Mouse (Mus musculus) intestine, embryonic 14.5 days (tissue): ENCODE results near the gene Hoxd12. TPM values are rescaled to one million over a fixed set of nuclear protein-coding genes. Genes with fewer than 3 reads are reported as not detected.

Experiments used
- ATAC-seq: fragments of 200-750 bp; cut with Nextera tagmentation; replicated peaks from 2 replicates; pipeline ENCODE4 v1.8.0; 2017; ENCODE audit warnings: low read depth, moderate number of reproducible peaks, moderate TSS enrichment, moderate library complexity; ENCODE audit not compliant: low FRiP score, low TSS enrichment
- DNase-seq: peaks from one replicate; pipeline ENCODE4 v3.0.0-alpha.2; 2018; ENCODE audit warnings: low spot score
- H3K27ac ChIP-seq: fragments of 300-500 bp; sonication (generic); 2 replicates; pipeline ENCODE4 v1.5.1; 2014; ENCODE audit warnings: low read depth, mild to moderate bottlenecking, control low read depth
- H3K27me3 ChIP-seq: fragments of 300-500 bp; sonication (generic); replicated peaks from 2 replicates; pipeline ENCODE4 v1.6.1; 2014; ENCODE audit warnings: low read length, control low read depth; ENCODE audit not compliant: control insufficient read depth, insufficient read depth
- H3K36me3 ChIP-seq: fragments of 300-500 bp; sonication (generic); 2 replicates; pipeline ENCODE4 v1.6.1; 2014; ENCODE audit warnings: low read length, control low read depth; ENCODE audit not compliant: control insufficient read depth, insufficient read depth
- H3K4me1 ChIP-seq: fragments of 300-500 bp; sonication (generic); replicated peaks from 2 replicates; pipeline ENCODE4 v1.6.1; 2014; ENCODE audit warnings: low read length, control low read depth, mixed read lengths; ENCODE audit not compliant: control insufficient read depth, insufficient read depth
- H3K4me2 ChIP-seq: fragments of 300-500 bp; sonication (generic); 2 replicates; pipeline ENCODE4 v1.6.1; 2014; ENCODE audit warnings: low read length
- H3K4me3 ChIP-seq: fragments of 300-500 bp; sonication (generic); 2 replicates; pipeline ENCODE4 v1.5.1; 2014; ENCODE audit warnings: low read depth, low read length, control low read depth, mixed read lengths
- H3K9ac ChIP-seq: fragments of 300-500 bp; sonication (generic); 2 replicates; pipeline ENCODE4 v1.6.1; 2014; ENCODE audit warnings: mild to moderate bottlenecking, low read length
- H3K9me3 ChIP-seq: fragments of 300-500 bp; sonication (generic); 2 replicates; pipeline ENCODE4 v1.6.1; 2016; ENCODE audit warnings: low read length, control low read depth; ENCODE audit not compliant: control insufficient read depth
- WGBS: fragments of 180-500 bp; shearing (Covaris S2); extraction: QIAGEN DNeasy Blood & Tissue Kit; methylation state at CpG from one replicate; pipeline ENCODE4 v1.1.7; 2014; 5-methylcytosine and 5-hydroxymethylcytosine counted together
- polyA plus RNA-seq: library from polyadenylated mRNA; unstranded; fragments of >200 nt; fragmentation: Nextera tagmentation; extraction: Ambion mirVana; gene quantifications from 2 replicates; pipeline ENCODE4 v1.2.1, GENCODE M21; 2014

Gene Hoxd12
- polyA plus RNA-seq, 1 experiment from 2014 or later = 0.34 TPM

- 4% methylated on average over 16 of the region's 16 CpGs for WGBS
- DNase-seq = peak; percentile 77
- no peak for ATAC-seq
- Histone ChIP-seq H3K4me2 (peak overlapping the region; percentile 16; the same call in 1 of the 2 replicates), H3K9ac (no peak overlapping the region), H3K36me3 (no peaks in the 10 kb centered on the region), H3K27me3 (peaks cover 100% of the 10 kb centered on the region), H3K4me3 (peak overlapping the region; percentile 30), H3K27ac (peak overlapping the region; percentile 57; the same call in 1 of the 2 replicates), H3K4me1 (no peaks in the 10 kb centered on the region), H3K9me3 (no peaks in the 10 kb centered on the region)
These were observed 19.3 kb downstream of the Hoxd12 start for GRCm38 (mm10) chr2:74694066-74694465.

GRCm38 (mm10) chr2:74695383-74695782 is 20.6 kb downstream of the Hoxd12 start:
- peak; percentile 51 for DNase-seq
- peak overlapping the region; percentile 76; the same call in 1 of the 2 replicates for H3K27ac ChIP-seq
- ATAC-seq = no peak
- H3K36me3 ChIP-seq = no peaks in the 10 kb centered on the region
- H3K4me2 ChIP-seq = peak overlapping the region; percentile 51; the same call in 1 of the 2 replicates
- WGBS = 13% methylated on average over 1 of the region's 1 CpGs
- peaks cover 100% of the 10 kb centered on the region for H3K27me3 ChIP-seq
- H3K9ac ChIP-seq = peak overlapping the region; percentile 2; the same call in 1 of the 2 replicates
- H3K9me3 ChIP-seq = no peaks in the 10 kb centered on the region
- H3K4me3 ChIP-seq = peak overlapping the region; percentile 30; the same call in 1 of the 2 replicates
- no peaks in the 10 kb centered on the region for H3K4me1 ChIP-seq

GRCm38 (mm10) chr2:74695813-74696430 is 21.1 kb downstream of the Hoxd12 start:
- Histone ChIP-seq H3K27me3 (peaks cover 100% of the 10 kb centered on the region), H3K9ac (peak overlapping the region; percentile 2; the same call in 1 of the 2 replicates), H3K4me2 (peak overlapping the region; percentile 51), H3K4me1 (no peaks in the 10 kb centered on the region), H3K27ac (peak overlapping the region; percentile 76), H3K4me3 (no peak overlapping the region), H3K36me3 (no peaks in the 10 kb centered on the region), H3K9me3 (no peaks in the 10 kb centered on the region)
- peak; percentile 50 for DNase-seq
- no peak for ATAC-seq
- WGBS = 13% methylated on average over 7 of the region's 7 CpGs

GRCm38 (mm10) chr2:74696442-74697335 is 21.9 kb downstream of the Hoxd12 start:
- Histone ChIP-seq H3K4me2 (peak overlapping the region; percentile 51), H3K9ac (peak overlapping the region; percentile 22; the same call in 1 of the 2 replicates), H3K27me3 (peaks cover 100% of the 10 kb centered on the region), H3K4me3 (peak overlapping the region; percentile 16), H3K36me3 (no peaks in the 10 kb centered on the region), H3K27ac (peak overlapping the region; percentile 76; the same call in 1 of the 2 replicates), H3K9me3 (no peaks in the 10 kb centered on the region), H3K4me1 (no peaks in the 10 kb centered on the region)
- peak; percentile 79 for DNase-seq
- no peak; the same call in 1 of the 2 replicates for ATAC-seq
- 5% methylated on average over 34 of the region's 34 CpGs for WGBS

GRCm38 (mm10) chr2:74697567-74698121 is 22.8 kb downstream of the Hoxd12 start, which contains the start of gene Hoxd9:
Gene Hoxd9 (plus strand): TSS chr2:74697727.
- ATAC-seq = peak; percentile 65
- WGBS = 2% methylated on average over 43 of the region's 43 CpGs

GRCm38 (mm10) chr2:74698201-74699052 is 23.6 kb downstream of the Hoxd12 start:
- WGBS = under 1% methylated on average over 84 of the region's 86 CpGs
- no peak for ATAC-seq
- Histone ChIP-seq H3K27ac (peak overlapping the region; percentile 76), H3K36me3 (no peaks in the 10 kb centered on the region), H3K4me1 (no peaks in the 10 kb centered on the region), H3K4me3 (peak overlapping the region; percentile 37), H3K4me2 (peak overlapping the region; percentile 51), H3K9ac (peak overlapping the region; percentile 52), H3K27me3 (peaks cover 99% of the 10 kb centered on the region), H3K9me3 (no peaks in the 10 kb centered on the region)
- peak; percentile 77 for DNase-seq

More at GRCm38 (mm10) chr2:74697567-74698121, 22.8 kb downstream of the Hoxd12 start, which contains the start of gene Hoxd9:
- peak within 1 kb of the TSS; percentile 52 for H3K9ac ChIP-seq
- H3K27ac ChIP-seq = peak within 1 kb of the TSS; percentile 76
- DNase-seq = peak; percentile 85
- H3K9me3 ChIP-seq = no peaks in the 10 kb centered on the region
- peaks cover 99% of the 10 kb centered on the region for H3K27me3 ChIP-seq
- H3K36me3 ChIP-seq = no peaks in the 10 kb centered on the region
- H3K4me3 ChIP-seq = peak within 1 kb of the TSS; percentile 37
- peak within 1 kb of the TSS; percentile 51 for H3K4me2 ChIP-seq
- H3K4me1 ChIP-seq = no peaks in the 10 kb centered on the region

- Histone ChIP-seq H3K9me3 (no peaks in the 10 kb centered on the region), H3K4me1 (no peaks in the 10 kb centered on the region), H3K4me3 (peak overlapping the region; percentile 37), H3K27ac (peak overlapping the region; percentile 76), H3K36me3 (no peaks in the 10 kb centered on the region), H3K27me3 (peaks cover 99% of the 10 kb centered on the region), H3K9ac (peak overlapping the region; percentile 52), H3K4me2 (peak overlapping the region; percentile 51)
- WGBS = 1% methylated on average over 17 of the region's 17 CpGs
- peak; percentile 74 for DNase-seq
- no peak for ATAC-seq
These were observed 24.2 kb downstream of the Hoxd12 start for GRCm38 (mm10) chr2:74699053-74699430.
